Mouse (Mus musculus): ENCODE data around the gene Mrtfb.

DNA sequence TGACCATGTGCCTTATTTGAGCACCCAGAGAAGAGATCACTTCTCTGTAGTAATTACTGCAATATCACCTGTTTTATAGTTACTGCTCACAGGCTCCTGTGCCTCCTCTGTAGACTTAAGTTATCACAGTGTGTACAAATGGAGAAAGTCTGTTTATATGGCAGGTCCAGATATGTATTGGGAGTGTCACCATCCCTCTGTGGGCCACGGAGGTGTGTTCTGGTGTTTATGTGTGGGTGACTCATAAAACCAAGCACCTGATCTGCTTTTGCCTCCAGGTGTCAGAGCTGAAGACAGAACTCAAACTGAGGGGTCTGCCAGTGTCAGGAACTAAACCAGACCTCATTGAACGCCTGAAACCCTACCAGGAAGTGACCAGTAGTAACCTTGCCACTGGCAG lies 144.1 kb downstream of the Mrtfb start:
- TF ChIP-seq CTCF (IDR thresholded peaks at IDR 0.05; ENCODE audit: extremely low read depth, insufficient read depth, low read length) (no peak), POLR2A (IDR thresholded peaks at IDR 0.05; ENCODE audit: extremely low read depth, insufficient read depth, low read length) (no peak)

Data from cortical plate, adult 2 months (tissue).